Mouse (Mus musculus) liver, embryonic 11.5 days (tissue): ENCODE results near the gene 6030408B16Rik. TPM values are rescaled to one million over a fixed set of nuclear protein-coding genes. Genes with fewer than 3 reads are reported as not detected.

ENCODE experiments used
- ATAC-seq: fragments of 200-750 bp; cut with Nextera tagmentation; replicated peaks from 2 replicates; pipeline ENCODE4 v1.8.0; 2017; ENCODE audit warnings: moderate number of reproducible peaks, mild to moderate bottlenecking, moderate TSS enrichment, moderate library complexity; ENCODE audit not compliant: low FRiP score
- DNase-seq: peaks from one replicate; pipeline ENCODE4 v3.0.0-alpha.2; 2017; ENCODE audit warnings: low spot score
- H3K27ac ChIP-seq: fragments of 300-500 bp; sonication (generic); 2 replicates; pipeline ENCODE4 v1.5.1; 2014; ENCODE audit warnings: mild to moderate bottlenecking, low read depth, low read length, control low read depth
- H3K27me3 ChIP-seq: fragments of 300-500 bp; sonication (generic); replicated peaks from 2 replicates; pipeline ENCODE4 v1.6.1; 2014; ENCODE audit warnings: low read length, mixed read lengths; ENCODE audit not compliant: control insufficient read depth, insufficient read depth
- H3K36me3 ChIP-seq: fragments of 300-500 bp; sonication (generic); 2 replicates; pipeline ENCODE4 v1.6.1; 2014; ENCODE audit warnings: mild to moderate bottlenecking, low read length, moderate library complexity, mixed read lengths; ENCODE audit not compliant: control insufficient read depth, insufficient read depth
- H3K4me1 ChIP-seq: fragments of 300-500 bp; sonication (generic); replicated peaks from 2 replicates; pipeline ENCODE4 v1.6.1; 2014; ENCODE audit warnings: low read length, mixed read lengths; ENCODE audit not compliant: control insufficient read depth, insufficient read depth
- H3K4me2 ChIP-seq: fragments of 300-500 bp; sonication (generic); 2 replicates; pipeline ENCODE4 v1.6.1; 2014; ENCODE audit warnings: mild to moderate bottlenecking, control low read depth, moderate library complexity
- H3K4me3 ChIP-seq: fragments of 300-500 bp; sonication (generic); 2 replicates; pipeline ENCODE4 v1.5.1; 2014; ENCODE audit warnings: low read depth, low read length, control low read depth
- H3K9ac ChIP-seq: fragments of 300-500 bp; sonication (generic); 2 replicates; pipeline ENCODE4 v1.6.1; 2014; ENCODE audit warnings: low read depth, low read length, control low read depth
- H3K9me3 ChIP-seq: fragments of 300-500 bp; sonication (generic); 2 replicates; pipeline ENCODE4 v1.6.1; 2016; ENCODE audit warnings: low read length, inconsistent platforms, mixed read lengths; ENCODE audit not compliant: control insufficient read depth
- WGBS: fragments of 180-500 bp; shearing (Covaris S2); extraction: QIAGEN DNeasy Blood & Tissue Kit; methylation state at CpG from one replicate; pipeline ENCODE4 v1.1.7; 2014; 5-methylcytosine and 5-hydroxymethylcytosine counted together
- polyA plus RNA-seq: library from polyadenylated mRNA; unstranded; fragments of >200 nt; fragmentation: Nextera tagmentation; extraction: Ambion mirVana; gene quantifications from 2 replicates; pipeline ENCODE4 v1.2.1, GENCODE M21; 2014

6030408B16Rik gene
- polyA plus RNA-seq, 1 experiment from 2014 or later, result 0.58 TPM

GRCm38 (mm10) chr15:101290354-101290753 lies 2.7 kb upstream of the 6030408B16Rik start:
- DNase-seq (no peak), ATAC-seq (no peak)
- no peak overlapping the region for H3K9ac ChIP-seq
- no peak overlapping the region for H3K4me2 ChIP-seq
- no peak overlapping the region for H3K4me3 ChIP-seq
- H3K36me3 ChIP-seq, result peaks cover 14% of the 10 kb centered on the region; the same call in 1 of the 2 replicates
- H3K27me3 ChIP-seq, result no peaks in the 10 kb centered on the region
- H3K9me3 ChIP-seq, result no peaks in the 10 kb centered on the region
- H3K27ac ChIP-seq, result no peak overlapping the region
- WGBS, result 93% methylated on average over 15 of the region's 15 CpGs
- H3K4me1 ChIP-seq, result peaks cover 3% of the 10 kb centered on the region

- Histone ChIP-seq H3K4me2 (no peak overlapping the region), H3K9me3 (no peaks in the 10 kb centered on the region), H3K36me3 (peaks cover 12% of the 10 kb centered on the region; the same call in 1 of the 2 replicates), H3K27ac (no peak overlapping the region), H3K27me3 (no peaks in the 10 kb centered on the region), H3K4me1 (no peaks in the 10 kb centered on the region), H3K4me3 (no peak overlapping the region), H3K9ac (no peak overlapping the region)
- no peak for DNase-seq
- WGBS, result 89% methylated on average over 3 of the region's 3 CpGs
- no peak for ATAC-seq
These were observed 1.0 kb upstream of the 6030408B16Rik start for GRCm38 (mm10) chr15:101292012-101292411.

DNA sequence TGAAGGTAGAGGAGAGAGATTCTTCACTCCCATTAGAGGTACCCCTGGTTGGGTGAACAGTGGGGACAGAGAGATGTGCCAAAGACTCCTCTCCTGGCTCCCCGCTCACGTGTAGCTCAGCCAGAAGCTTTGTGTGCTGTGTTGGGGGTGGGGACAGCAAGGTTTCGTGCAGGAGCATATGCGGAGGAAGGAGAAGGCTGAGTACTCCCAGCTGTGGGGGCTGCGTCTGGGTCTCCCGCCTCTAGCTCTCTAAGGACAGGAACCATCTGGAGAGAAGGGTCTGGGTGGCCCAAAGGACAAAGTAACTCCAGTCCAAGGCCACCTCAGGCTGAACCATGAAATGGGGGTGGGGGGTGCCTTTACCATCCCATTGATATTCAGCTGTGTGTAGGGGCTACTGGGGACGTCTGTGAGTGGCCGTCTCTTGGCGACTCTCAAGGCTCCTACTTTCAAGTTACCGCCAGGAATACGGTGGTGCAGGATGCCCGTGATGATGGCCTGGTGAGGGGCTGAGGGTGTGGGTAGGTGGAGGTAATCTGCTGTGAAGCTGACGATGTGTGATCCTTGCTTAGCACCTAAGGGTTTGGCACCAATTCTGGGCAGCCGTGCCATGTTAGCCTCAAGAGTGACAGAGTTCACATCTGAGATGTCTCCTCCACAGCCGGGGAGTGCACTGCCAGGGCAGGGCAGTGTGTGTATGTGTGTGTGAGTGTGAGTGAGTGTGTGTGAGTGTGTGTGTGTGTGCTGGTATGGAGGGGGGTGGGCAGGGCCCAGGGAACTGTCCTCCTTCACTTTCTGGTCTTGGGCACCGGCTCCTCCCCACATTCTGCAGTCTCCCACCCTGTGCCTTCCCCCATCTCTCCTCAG lies 1.2 kb downstream of the 6030408B16Rik start:
- no peak overlapping the region for H3K27ac ChIP-seq
- H3K27me3 ChIP-seq, result no peaks in the 10 kb centered on the region
- WGBS, result 60% methylated on average over 16 of the region's 16 CpGs
- peaks cover 2% of the 10 kb centered on the region for H3K4me1 ChIP-seq
- no peak overlapping the region for H3K4me2 ChIP-seq
- DNase-seq, result no peak
- H3K36me3 ChIP-seq, result peaks cover 9% of the 10 kb centered on the region; the same call in 1 of the 2 replicates
- H3K9me3 ChIP-seq, result no peaks in the 10 kb centered on the region
- ATAC-seq, result no peak
- no peak overlapping the region for H3K9ac ChIP-seq
- no peak overlapping the region for H3K4me3 ChIP-seq

DNA sequence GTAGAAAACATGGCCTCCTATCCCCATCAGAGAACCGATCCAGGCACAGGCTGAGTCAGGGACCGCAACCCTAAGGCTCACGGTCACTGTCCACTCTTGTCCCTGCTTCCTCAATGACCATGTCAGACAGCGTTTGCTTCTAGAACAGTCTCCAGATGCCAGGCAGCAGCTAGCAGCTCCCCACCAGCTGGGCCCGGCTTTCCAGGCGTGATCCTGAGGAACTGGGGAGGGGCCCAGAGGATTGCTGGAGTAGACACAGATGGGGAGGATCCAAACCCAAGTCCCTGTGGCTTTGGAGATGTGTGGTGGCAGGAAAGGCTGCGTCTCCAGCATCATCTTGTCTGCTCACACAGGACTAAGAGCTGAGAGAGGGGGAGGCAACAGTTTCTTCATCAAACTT lies 2.1 kb downstream of the 6030408B16Rik start:
- Histone ChIP-seq H3K27ac (no peak overlapping the region), H3K4me3 (no peak overlapping the region), H3K27me3 (no peaks in the 10 kb centered on the region), H3K9ac (no peak overlapping the region), H3K9me3 (no peaks in the 10 kb centered on the region), H3K36me3 (peaks cover 9% of the 10 kb centered on the region; the same call in 1 of the 2 replicates), H3K4me2 (no peak overlapping the region), H3K4me1 (peaks cover 11% of the 10 kb centered on the region)
- ATAC-seq, result no peak
- DNase-seq, result no peak
- 68% methylated on average over 7 of the region's 7 CpGs for WGBS

DNA sequence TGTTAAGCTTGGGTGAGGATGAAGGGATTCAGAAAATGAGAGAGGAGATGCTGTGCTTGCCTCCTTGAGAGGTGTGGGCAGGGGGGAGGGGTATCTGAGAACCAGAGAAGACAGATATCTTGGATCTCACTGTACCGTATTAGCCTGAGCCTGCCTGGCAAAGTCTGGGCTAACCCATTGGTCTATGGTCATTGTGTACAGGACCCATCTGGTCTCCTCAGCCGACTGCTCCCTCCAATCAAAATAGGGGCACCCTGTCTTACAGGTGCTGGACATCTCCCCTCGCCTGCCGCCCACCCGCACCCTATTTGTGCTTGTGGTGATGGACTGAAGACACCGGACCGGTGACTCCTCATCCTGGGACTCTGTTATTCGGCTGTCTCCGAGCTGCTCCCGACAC lies 2.6 kb downstream of the 6030408B16Rik start:
- no peaks in the 10 kb centered on the region for H3K27me3 ChIP-seq
- ATAC-seq (no peak), DNase-seq (no peak)
- peaks cover 11% of the 10 kb centered on the region for H3K4me1 ChIP-seq
- no peak overlapping the region for H3K9ac ChIP-seq
- no peaks in the 10 kb centered on the region for H3K9me3 ChIP-seq
- H3K4me2 ChIP-seq, result no peak overlapping the region
- H3K27ac ChIP-seq, result no peak overlapping the region
- H3K4me3 ChIP-seq, result no peak overlapping the region
- WGBS, result 87% methylated on average over 10 of the region's 10 CpGs
- H3K36me3 ChIP-seq, result peaks cover 4% of the 10 kb centered on the region; the same call in 1 of the 2 replicates

GRCm38 (mm10) chr15:101296091-101296490 lies 3.1 kb downstream of the 6030408B16Rik start:
- no peaks in the 10 kb centered on the region for H3K9me3 ChIP-seq
- H3K4me2 ChIP-seq, result no peak overlapping the region
- WGBS, result 82% methylated on average over 11 of the region's 11 CpGs
- H3K36me3 ChIP-seq, result no peaks in the 10 kb centered on the region
- no peak overlapping the region for H3K27ac ChIP-seq
- H3K4me3 ChIP-seq, result no peak overlapping the region
- peaks cover 11% of the 10 kb centered on the region for H3K4me1 ChIP-seq
- no peak for DNase-seq
- no peak overlapping the region for H3K9ac ChIP-seq
- H3K27me3 ChIP-seq, result no peaks in the 10 kb centered on the region
- no peak for ATAC-seq

DNA sequence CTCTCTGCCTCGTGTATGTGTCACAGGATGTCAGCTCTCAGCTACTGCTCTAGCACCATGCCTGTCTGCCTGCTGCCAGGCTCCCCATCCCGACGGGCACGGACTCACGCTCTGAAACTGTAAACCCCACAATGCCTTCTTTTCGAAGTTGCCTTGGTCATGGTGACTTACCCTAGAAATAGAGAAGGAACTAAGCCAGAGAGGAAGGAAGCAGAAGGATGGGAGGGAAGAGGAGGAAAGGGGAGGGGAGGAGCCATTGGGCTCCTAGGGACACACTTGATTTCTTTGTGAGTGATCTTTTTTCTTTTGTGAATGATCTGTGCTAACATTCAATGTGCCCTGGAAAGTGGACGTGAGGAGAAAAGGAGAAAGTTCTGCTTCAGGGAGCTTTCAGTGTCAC lies 5.0 kb downstream of the 6030408B16Rik start:
- no peak overlapping the region for H3K9ac ChIP-seq
- no peak for DNase-seq
- peaks cover 11% of the 10 kb centered on the region for H3K4me1 ChIP-seq
- H3K4me2 ChIP-seq, result peak overlapping the region; percentile 16; the same call in 1 of the 2 replicates
- H3K4me3 ChIP-seq, result no peak overlapping the region
- no peak overlapping the region for H3K27ac ChIP-seq
- WGBS, result 40% methylated on average over 7 of the region's 7 CpGs
- ATAC-seq, result no peak
- H3K9me3 ChIP-seq, result no peaks in the 10 kb centered on the region
- H3K36me3 ChIP-seq, result no peaks in the 10 kb centered on the region
- no peaks in the 10 kb centered on the region for H3K27me3 ChIP-seq

DNA sequence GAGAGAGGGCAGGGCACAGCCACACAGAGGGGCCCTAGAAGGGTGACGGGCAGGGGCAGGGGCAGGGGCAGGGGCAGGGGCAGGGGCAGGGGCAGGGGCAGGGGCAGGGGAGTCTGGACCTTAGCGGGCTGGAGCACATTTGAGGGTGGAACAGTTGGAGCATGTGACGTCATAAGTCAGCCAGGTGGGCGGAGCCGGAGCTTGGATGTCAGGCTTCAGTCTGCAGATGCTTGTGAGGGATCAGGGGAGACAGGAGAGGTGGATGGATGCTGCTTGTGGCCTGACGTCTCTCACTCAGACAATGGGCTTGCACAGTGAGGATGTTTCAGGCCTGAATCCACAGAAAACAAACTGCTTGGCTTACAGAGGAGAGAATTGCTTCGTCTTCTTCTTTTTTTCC lies 5.5 kb downstream of the 6030408B16Rik start:
- 27% methylated on average over 7 of the region's 7 CpGs for WGBS
- H3K4me2 ChIP-seq, result peak overlapping the region; percentile 16; the same call in 1 of the 2 replicates

More for the DNA sequence above, 5.5 kb downstream of the 6030408B16Rik start:
- H3K27ac ChIP-seq, result no peak overlapping the region
- H3K4me1 ChIP-seq, result peaks cover 11% of the 10 kb centered on the region
- DNase-seq (no peak), ATAC-seq (no peak)
- H3K9ac ChIP-seq, result no peak overlapping the region
- no peak overlapping the region for H3K4me3 ChIP-seq
- no peaks in the 10 kb centered on the region for H3K27me3 ChIP-seq
- H3K9me3 ChIP-seq, result no peaks in the 10 kb centered on the region
- H3K36me3 ChIP-seq, result no peaks in the 10 kb centered on the region
